Mouse (Mus musculus) MEL (cell line): Measurements from ENCODE around the gene Vti1a. TPM values are rescaled to one million over a fixed set of nuclear protein-coding genes. Genes with fewer than 3 reads are reported as not detected.

Experiments used
- DNase-seq: peaks from one replicate; pipeline ENCODE4 v3.0.0; 2011; ENCODE audit warnings: low read depth, low spot score
- H3K27ac ChIP-seq: 2 replicates; pipeline ENCODE4 v1.5.1; 2012; ENCODE audit warnings: low read depth, mild to moderate bottlenecking, control low read depth, low read length, moderate library complexity; ENCODE audit not compliant: control insufficient read depth
- H3K27me3 ChIP-seq, 2 experiments: fragments of 150-350 bp in 1 of 2; sonication (generic) in 1 of 2; 2 replicates each; pipeline ENCODE4 v1.6.1; 2012; ENCODE audit warnings: low read length in 2 of 2, mild to moderate bottlenecking in 2 of 2, improper control_type of control experiment in 1 of 2, moderate library complexity in 1 of 2; ENCODE audit not compliant: insufficient read depth in 2 of 2, control insufficient read depth in 1 of 2
- H3K36me3 ChIP-seq, 2 experiments: 2 replicates each; pipeline ENCODE4 v1.6.1; 2012 to 2014; ENCODE audit warnings: low read length in 2 of 2, improper control_type of control experiment in 1 of 2, inconsistent platforms in 1 of 2, mild to moderate bottlenecking in 1 of 2; ENCODE audit not compliant: insufficient read depth in 2 of 2, control insufficient read depth in 1 of 2
- H3K4me1 ChIP-seq, 2 experiments: fragments of 150-350 bp in 1 of 2; sonication (generic) in 1 of 2; 2 replicates each; pipeline ENCODE4 v1.6.1; 2012; ENCODE audit warnings: low read length in 2 of 2, improper control_type of control experiment in 1 of 2, mild to moderate bottlenecking in 1 of 2; ENCODE audit not compliant: insufficient read depth in 2 of 2, control insufficient read depth in 1 of 2
- H3K4me3 ChIP-seq, 2 experiments: fragments of 150-350 bp in 1 of 2; sonication (generic) in 1 of 2; 2 replicates each; pipeline ENCODE4 v1.5.1; 2012; ENCODE audit warnings: low read depth in 2 of 2, low read length in 2 of 2, mild to moderate bottlenecking in 2 of 2, moderate library complexity in 2 of 2, control low read depth in 1 of 2, improper control_type of control experiment in 1 of 2; ENCODE audit not compliant: control insufficient read depth in 1 of 2, insufficient read depth in 1 of 2
- H3K79me2 ChIP-seq: 2 replicates; pipeline ENCODE4 v1.6.1; 2012; ENCODE audit warnings: mild to moderate bottlenecking, low read length, moderate library complexity; ENCODE audit not compliant: control insufficient read depth, poor library complexity, insufficient read depth
- H3K9ac ChIP-seq: 2 replicates; pipeline ENCODE4 v1.6.1; 2012; ENCODE audit warnings: low read depth, mild to moderate bottlenecking, control low read depth, low read length, moderate library complexity; ENCODE audit not compliant: control insufficient read depth, poor library complexity, severe bottlenecking
- H3K9me3 ChIP-seq: fragments of 150-350 bp; sonication (generic); replicated peaks from 2 replicates; pipeline ENCODE4 v1.6.1; 2012; ENCODE audit warnings: mild to moderate bottlenecking, low read length, improper control_type of control experiment, moderate library complexity; ENCODE audit not compliant: insufficient read depth
- CHD2 ChIP-seq: IDR thresholded peaks from 2 replicates; pipeline ENCODE4 v1.6.1; 2011; ENCODE audit warnings: low read length, improper control_type of control experiment
- EP300 ChIP-seq, 2 experiments: IDR thresholded peaks; 2 replicates each; pipeline ENCODE4 v1.6.1; 2011; ENCODE audit warnings: improper control_type of control experiment in 2 of 2, low read length in 2 of 2, low read depth in 1 of 2, mild to moderate bottlenecking in 1 of 2
- GABPA ChIP-seq: IDR thresholded peaks from 2 replicates; pipeline ENCODE4 v1.6.1; 2012; ENCODE audit warnings: low read depth, mild to moderate bottlenecking, inconsistent platforms, low read length, improper control_type of control experiment, moderate library complexity
- HCFC1 ChIP-seq: IDR thresholded peaks from 2 replicates; pipeline ENCODE4 v1.6.1; 2012; ENCODE audit warnings: low read depth, mild to moderate bottlenecking, inconsistent platforms, low read length, improper control_type of control experiment, moderate library complexity
- KAT2A ChIP-seq: conservative IDR thresholded peaks from 2 replicates; pipeline ENCODE4 v1.6.1; 2012; ENCODE audit warnings: low read depth, low read length, improper control_type of control experiment, inconsistent platforms
- MAFK ChIP-seq: IDR thresholded peaks from 2 replicates; pipeline ENCODE4 v1.6.1; 2011; ENCODE audit warnings: low read depth, mild to moderate bottlenecking, low read length, improper control_type of control experiment, borderline replicate concordance
- MEF2A ChIP-seq: IDR thresholded peaks from 2 replicates; pipeline ENCODE4 v1.6.1; 2014; ENCODE audit warnings: low read depth, mild to moderate bottlenecking, inconsistent platforms, low read length, improper control_type of control experiment; ENCODE audit not compliant: poor library complexity, insufficient replicate concordance, severe bottlenecking; ENCODE audit errors: extremely low read depth
- MXI1 ChIP-seq: IDR thresholded peaks from 2 replicates; pipeline ENCODE4 v1.6.1; 2011; ENCODE audit warnings: mild to moderate bottlenecking, low read depth, low read length, improper control_type of control experiment
- MYB ChIP-seq: IDR thresholded peaks from 2 replicates; pipeline ENCODE4 v1.6.1; 2011; ENCODE audit warnings: mild to moderate bottlenecking, low read depth, low read length, improper control_type of control experiment
- NELFE ChIP-seq: IDR thresholded peaks from 2 replicates; pipeline ENCODE4 v1.6.1; 2011; ENCODE audit warnings: low read depth, low read length, improper control_type of control experiment
- NRF1 ChIP-seq: IDR thresholded peaks from 2 replicates; pipeline ENCODE4 v1.6.1; 2014; ENCODE audit warnings: low read depth, mild to moderate bottlenecking, inconsistent platforms, low read length, improper control_type of control experiment, moderate library complexity; ENCODE audit not compliant: poor library complexity, insufficient read depth, severe bottlenecking
- POLR2A ChIP-seq, 2 experiments: IDR thresholded peaks; 2 replicates each; pipeline ENCODE4 v1.6.1; 2011 to 2012; ENCODE audit warnings: low read length in 2 of 2, mild to moderate bottlenecking in 2 of 2, control low read depth in 1 of 2, improper control_type of control experiment in 1 of 2, low read depth in 1 of 2, moderate library complexity in 1 of 2; ENCODE audit not compliant: control insufficient read depth in 1 of 2, insufficient read depth in 1 of 2, poor library complexity in 1 of 2
- POLR2AphosphoS2 ChIP-seq: IDR thresholded peaks from 2 replicates; pipeline ENCODE4 v1.6.1; 2011; ENCODE audit warnings: low read length, improper control_type of control experiment
- RAD21 ChIP-seq: IDR thresholded peaks from 2 replicates; pipeline ENCODE4 v1.6.1; 2011; ENCODE audit warnings: mild to moderate bottlenecking, low read depth, low read length, improper control_type of control experiment
- RCOR1 ChIP-seq: IDR thresholded peaks from 2 replicates; pipeline ENCODE4 v1.6.1; 2012; ENCODE audit warnings: low read depth, mild to moderate bottlenecking, inconsistent platforms, low read length, improper control_type of control experiment
- SIN3A ChIP-seq: IDR thresholded peaks from 2 replicates; pipeline ENCODE4 v1.6.1; 2012; ENCODE audit warnings: low read length, improper control_type of control experiment, inconsistent platforms
- USF2 ChIP-seq, 2 experiments: IDR thresholded peaks; 2 replicates each; pipeline ENCODE4 v1.6.1; 2011 to 2012; ENCODE audit warnings: improper control_type of control experiment in 2 of 2, low read length in 2 of 2, borderline replicate concordance in 1 of 2, inconsistent platforms in 1 of 2, low read depth in 1 of 2, mild to moderate bottlenecking in 1 of 2; ENCODE audit not compliant: insufficient read depth in 1 of 2
- ZC3H11A ChIP-seq: IDR thresholded peaks from 2 replicates; pipeline ENCODE4 v1.6.1; 2012; ENCODE audit warnings: low read depth, mild to moderate bottlenecking, inconsistent platforms, low read length, improper control_type of control experiment
- ZMIZ1 ChIP-seq: IDR thresholded peaks from 2 replicates; pipeline ENCODE4 v1.6.1; 2012; ENCODE audit warnings: low read depth, mild to moderate bottlenecking, inconsistent platforms, low read length, improper control_type of control experiment, moderate library complexity
- polyA plus RNA-seq, 2 experiments: library from polyadenylated mRNA; stranded (reverse) in 1 of 2; unstranded in 1 of 2; fragments of >175 nt in 1 of 2; fragments of >200 nt in 1 of 2; gene quantifications; 2 replicates each; pipeline versions ENCODE4 v1.2.1 to v1.2.4; 2012; ENCODE audit warnings: low replicate concordance in 2 of 2, low read depth in 1 of 2; ENCODE audit not compliant: insufficient read length in 2 of 2, insufficient read depth in 1 of 2, missing spikeins in 1 of 2
- total RNA-seq: library from RNA; depleted of rRNA; stranded (reverse); fragments of 300-350 nt; gene quantifications from 2 replicates; pipeline ENCODE4 v1.2.3, GENCODE M21; 2012

Gene Vti1a
- total and polyA plus RNA-seq, 3 experiments = 37.2 to 119 (median 42.8) TPM

- no peaks in the 10 kb centered on the region for H3K27me3 ChIP-seq
- H3K9ac ChIP-seq = no peak overlapping the region
- no peak overlapping the region for H3K27ac ChIP-seq
- DNase-seq = no peak
- H3K9me3 ChIP-seq = no peaks in the 10 kb centered on the region
- peaks cover 32 to 44% of the 10 kb centered on the region in 2 experiments for H3K4me1 ChIP-seq
- no peaks in the 10 kb centered on the region for H3K79me2 ChIP-seq
- H3K36me3 ChIP-seq = peaks cover 48 to 60% of the 10 kb centered on the region in 2 experiments
- no peak overlapping the region for H3K4me3 ChIP-seq
- TF ChIP-seq HCFC1 = no peak
- TF ChIP-seq RAD21 = no peak
- no peak for TF ChIP-seq EP300 (IDR thresholded peaks at IDR 0.05; ENCODE audit: low read depth in 1 of 2, low read length in 2 of 2)
- TF ChIP-seq POLR2A (IDR thresholded peaks at IDR 0.05; ENCODE audit: control insufficient read depth in 1 of 2, insufficient read depth in 1 of 2, low read depth in 1 of 2, low read length in 2 of 2, poor library complexity in 1 of 2) = no peak; a peak in 1 of 4 replicates
- no peak for TF ChIP-seq KAT2A
- TF ChIP-seq SIN3A = no peak
- no peak for TF ChIP-seq MAFK
- peak; percentile 36 for TF ChIP-seq POLR2AphosphoS2
- no peak; the same call in 1 of the 2 replicates for TF ChIP-seq NELFE
- no peak for TF ChIP-seq USF2 (IDR thresholded peaks at IDR 0.05; ENCODE audit: borderline replicate concordance in 1 of 2, insufficient read depth in 1 of 2, low read depth in 1 of 2, low read length in 2 of 2)
- no peak for TF ChIP-seq ZC3H11A
- no peak for TF ChIP-seq ZMIZ1
- TF ChIP-seq GABPA = no peak
- 0 out of 2 replicates have a peak, but pooled peaks have one; percentile 7 for TF ChIP-seq MYB
- no peak for TF ChIP-seq NRF1
- no peak for TF ChIP-seq MEF2A
Observed at GRCm38 (mm10) chr19:55297489-55297888, 18.6 kb upstream of the Vti1a start.

- peaks cover 47 to 55% of the 10 kb centered on the region in 2 experiments for H3K36me3 ChIP-seq
- no peaks in the 10 kb centered on the region for H3K79me2 ChIP-seq
- DNase-seq = no peak
- no peak overlapping the region for H3K27ac ChIP-seq
- TF ChIP-seq CHD2 (no peak), POLR2AphosphoS2 (0 out of 2 replicates have a peak, but pooled peaks have one; percentile 46), RCOR1 (no peak), MXI1 (no peak)
- H3K27me3 ChIP-seq = no peaks in the 10 kb centered on the region
- no peaks in the 10 kb centered on the region for H3K9me3 ChIP-seq
- H3K4me3 ChIP-seq = no peak overlapping the region
- no peak overlapping the region for H3K9ac ChIP-seq
- peaks cover 29 to 40% of the 10 kb centered on the region in 2 experiments for H3K4me1 ChIP-seq
Observed at GRCm38 (mm10) chr19:55297961-55298360, 18.1 kb upstream of the Vti1a start.
